Mouse (Mus musculus) thymus, adult 2 months (tissue): ENCODE data around the gene Myzap.

Experiments
- CTCF ChIP-seq: fragments of 200-500 bp; IDR thresholded peaks from 2 replicates; pipeline ENCODE4 v1.5.1; 2012; ENCODE audit warnings: mild to moderate bottlenecking, control low read depth, low read length, moderate library complexity, borderline replicate concordance; ENCODE audit not compliant: control insufficient read depth, poor library complexity, insufficient read depth; ENCODE audit errors: extremely low read depth
- POLR2A ChIP-seq: fragments of 200-500 bp; IDR thresholded peaks from 2 replicates; pipeline ENCODE4 v1.6.1; 2012; ENCODE audit warnings: mild to moderate bottlenecking, low read length, control low read depth, moderate library complexity; ENCODE audit not compliant: control insufficient read depth, poor library complexity, insufficient read depth; ENCODE audit errors: extremely low read depth

GRCm38 (mm10) chr9:71486127-71486526 is 106.0 kb downstream of the Myzap start:
- no peak for TF ChIP-seq CTCF
- no peak for TF ChIP-seq POLR2A
